Mouse (Mus musculus): Measurements from ENCODE around the gene Trp53i11. TPM values are rescaled to one million over a fixed set of nuclear protein-coding genes. Genes with fewer than 3 reads are reported as not detected.

Trp53i11 gene
- total and polyA plus RNA-seq, 3 experiments = 0.36 to 32.1 (median 0.73) TPM

GRCm38 (mm10) chr2:93176193-93176798 lies 11.1 kb upstream of the Trp53i11 start:
- H3K4me1 ChIP-seq (ENCODE audit: control insufficient read depth in 1 of 2, insufficient read depth in 2 of 2) = peaks cover 17 to 18% of the 10 kb centered on the region in 2 experiments
- dilution Hi-C loops (cut with MboI; ENCODE audit: extremely low pct_ligation_motif_present, extremely low pct_unique_long_range_greater_than_20kb, low sequenced_read_pairs) = no loop called here
- H3K9ac ChIP-seq (ENCODE audit: insufficient read depth, low read depth) = no peak overlapping the region
- no peak for DNase-seq (ENCODE audit: extremely low read depth)
- H3K4me3 ChIP-seq (replicated peaks in 1 of 3; ENCODE audit: low read depth in 2 of 3, low read length in 2 of 3, poor library complexity in 1 of 3) = no peak overlapping the region
- H3K27ac ChIP-seq (ENCODE audit: insufficient read depth, low read depth) = no peak overlapping the region
- H3K36me3 ChIP-seq (replicated peaks in 1 of 2; ENCODE audit: control insufficient read depth in 1 of 2, insufficient read depth in 1 of 2, low read length in 1 of 2) = no peaks in the 10 kb centered on the region
- no peaks in the 10 kb centered on the region for H3K79me2 ChIP-seq (replicated peaks; ENCODE audit: control insufficient read depth, extremely low read depth, insufficient read depth, poor library complexity, severe bottlenecking)
- in situ Hi-C loops (cut with MboI; ENCODE audit: low pct_ligation_motif_present, low pct_unique_long_range_greater_than_20kb, low sequenced_read_pairs) = loop anchor here (10.0 kb wide), 1 partner anchor 51 kb away; no protein-coding TSS in a partner anchor
- TF ChIP-seq EP300 (IDR thresholded peaks at IDR 0.05; ENCODE audit: low read length) (no peak), NRF1 (IDR thresholded peaks at IDR 0.05; ENCODE audit: low read depth, low read length) (no peak), CHD1 (IDR thresholded peaks at IDR 0.05; ENCODE audit: low read depth, low read length) (no peak)
- no peak overlapping the region for H3K4me2 ChIP-seq (ENCODE audit: insufficient read depth, low read depth, poor library complexity, severe bottlenecking)
- no peaks in the 10 kb centered on the region for H3K9me3 ChIP-seq (replicated peaks; ENCODE audit: low read length)
- H3K27me3 ChIP-seq (replicated peaks) = peaks cover 92% of the 10 kb centered on the region

GRCm38 (mm10) chr2:93176871-93177667 lies 10.3 kb upstream of the Trp53i11 start:
- DNase-seq (ENCODE audit: extremely low read depth) = no peak
- Histone ChIP-seq H3K27me3 (replicated peaks) (peaks cover 92% of the 10 kb centered on the region), H3K9me3 (replicated peaks; ENCODE audit: low read length) (no peaks in the 10 kb centered on the region), H3K4me2 (ENCODE audit: insufficient read depth, low read depth, poor library complexity, severe bottlenecking) (peak overlapping the region; percentile 24), H3K27ac (ENCODE audit: insufficient read depth, low read depth) (no peak overlapping the region), H3K4me3 (replicated peaks in 1 of 3; ENCODE audit: low read depth in 2 of 3, low read length in 2 of 3, poor library complexity in 1 of 3) (no peak overlapping the region), H3K4me1 (ENCODE audit: control insufficient read depth in 1 of 2, insufficient read depth in 2 of 2) (peaks cover 17 to 18% of the 10 kb centered on the region in 2 experiments), H3K79me2 (replicated peaks; ENCODE audit: control insufficient read depth, extremely low read depth, insufficient read depth, poor library complexity, severe bottlenecking) (no peaks in the 10 kb centered on the region), H3K36me3 (replicated peaks in 1 of 2; ENCODE audit: control insufficient read depth in 1 of 2, insufficient read depth in 1 of 2, low read length in 1 of 2) (no peaks in the 10 kb centered on the region), H3K9ac (ENCODE audit: insufficient read depth, low read depth) (no peak overlapping the region)
- in situ Hi-C loops (cut with MboI; ENCODE audit: low pct_ligation_motif_present, low pct_unique_long_range_greater_than_20kb, low sequenced_read_pairs) (loop anchor here (10.0 kb wide), 1 partner anchor 52 kb away; no protein-coding TSS in a partner anchor), dilution Hi-C loops (cut with MboI; ENCODE audit: extremely low pct_ligation_motif_present, extremely low pct_unique_long_range_greater_than_20kb, low sequenced_read_pairs) (no loop called here)
- TF ChIP-seq USF1 (IDR thresholded peaks at IDR 0.05; ENCODE audit: low read depth, low read length) = no peak
- TF ChIP-seq USF2 (conservative IDR thresholded peaks at IDR 0.05; ENCODE audit: low read depth, low read length) = no peak
- TF ChIP-seq UBTF (IDR thresholded peaks at IDR 0.05; ENCODE audit: low read depth, low read length) = no peak
- TF ChIP-seq ZNF384 (IDR thresholded peaks at IDR 0.05; ENCODE audit: low read depth, low read length) = no peak
- no peak for TF ChIP-seq ZC3H11A (IDR thresholded peaks at IDR 0.05; ENCODE audit: low read depth, low read length)
- TF ChIP-seq HCFC1 (IDR thresholded peaks at IDR 0.05; ENCODE audit: low read depth, low read length) = no peak
- no peak for TF ChIP-seq POLR2AphosphoS2 (IDR thresholded peaks at IDR 0.05; ENCODE audit: low read depth, low read length)
- TF ChIP-seq SIN3A (IDR thresholded peaks at IDR 0.05; ENCODE audit: low read length) = no peak
- TF ChIP-seq TCF12 (IDR thresholded peaks at IDR 0.05; ENCODE audit: low read depth, low read length) = peak; percentile 75
- TF ChIP-seq E2F4 (IDR thresholded peaks at IDR 0.05; ENCODE audit: insufficient replicate concordance, low read depth, low read length) = no peak
- no peak for TF ChIP-seq JUN (IDR thresholded peaks at IDR 0.05; ENCODE audit: insufficient read depth, low read depth, low read length)
- TF ChIP-seq SMC3 (IDR thresholded peaks at IDR 0.05; ENCODE audit: low read depth, low read length) = no peak
- no peak for TF ChIP-seq KAT2A (IDR thresholded peaks at IDR 0.05; ENCODE audit: insufficient replicate concordance, low read length)
- no peak for TF ChIP-seq CTCF (conservative IDR thresholded peaks at IDR 0.05 in 1 of 2, IDR thresholded peaks at IDR 0.05 in 1 of 2; ENCODE audit: low read depth in 2 of 2, low read length in 2 of 2)
- TF ChIP-seq RCOR1 (conservative IDR thresholded peaks at IDR 0.05; ENCODE audit: low read depth, low read length) = no peak
- TF ChIP-seq CHD1 (IDR thresholded peaks at IDR 0.05; ENCODE audit: low read depth, low read length) = no peak
- peak; percentile 85 for TF ChIP-seq CHD2 (IDR thresholded peaks at IDR 0.05; ENCODE audit: low read length)
- no peak for TF ChIP-seq POLR2A (IDR thresholded peaks at IDR 0.05; ENCODE audit: low read depth, low read length)
- peak; percentile 73 for TF ChIP-seq BHLHE40 (IDR thresholded peaks at IDR 0.05; ENCODE audit: low read depth, low read length)
- no peak for TF ChIP-seq JUND (conservative IDR thresholded peaks at IDR 0.05; ENCODE audit: low read depth, low read length)
- TF ChIP-seq IRF4 (IDR thresholded peaks at IDR 0.05; ENCODE audit: low read depth, low read length) = 0 out of 2 replicates have a peak, but pooled peaks have one; percentile 13
- no peak for TF ChIP-seq ETS1 (conservative IDR thresholded peaks at IDR 0.05; ENCODE audit: low read depth, low read length)
- no peak for TF ChIP-seq MEF2A (IDR thresholded peaks at IDR 0.05; ENCODE audit: borderline replicate concordance, low read depth, low read length)
- no peak for TF ChIP-seq NRF1 (IDR thresholded peaks at IDR 0.05; ENCODE audit: low read depth, low read length)
- TF ChIP-seq MAX (IDR thresholded peaks at IDR 0.05; ENCODE audit: low read length) = no peak
- TF ChIP-seq GABPA (IDR thresholded peaks at IDR 0.05; ENCODE audit: insufficient replicate concordance, low read depth, low read length) = no peak
- TF ChIP-seq EP300 (IDR thresholded peaks at IDR 0.05; ENCODE audit: low read length) = 0 out of 2 replicates have a peak, but pooled peaks have one; percentile 28
- no peak for TF ChIP-seq MYC (IDR thresholded peaks at IDR 0.05; ENCODE audit: low read depth, low read length)
- no peak for TF ChIP-seq MAFK (IDR thresholded peaks at IDR 0.05; ENCODE audit: insufficient replicate concordance, low read length)
- TF ChIP-seq MXI1 (IDR thresholded peaks at IDR 0.05; ENCODE audit: low read depth, low read length) = peak; percentile 44

Data from CH12.LX (cell line).